Mouse (Mus musculus): ENCODE measurements around the gene H2-Ab1. TPM values are rescaled to one million over a fixed set of nuclear protein-coding genes. Genes with fewer than 3 reads are reported as not detected.
"Not testable (repeated sequence)": the region's sequence is repeated elsewhere in the genome, so short reads cannot be mapped to it uniquely, and the experiment has no call there.

Gene H2-Ab1
- 100 to 1,000 TPM in 3 of 4 experiments, 10 to 100 TPM in 1; 62.4 to 146 (median 115) TPM for total RNA-seq (2022)

DNA sequence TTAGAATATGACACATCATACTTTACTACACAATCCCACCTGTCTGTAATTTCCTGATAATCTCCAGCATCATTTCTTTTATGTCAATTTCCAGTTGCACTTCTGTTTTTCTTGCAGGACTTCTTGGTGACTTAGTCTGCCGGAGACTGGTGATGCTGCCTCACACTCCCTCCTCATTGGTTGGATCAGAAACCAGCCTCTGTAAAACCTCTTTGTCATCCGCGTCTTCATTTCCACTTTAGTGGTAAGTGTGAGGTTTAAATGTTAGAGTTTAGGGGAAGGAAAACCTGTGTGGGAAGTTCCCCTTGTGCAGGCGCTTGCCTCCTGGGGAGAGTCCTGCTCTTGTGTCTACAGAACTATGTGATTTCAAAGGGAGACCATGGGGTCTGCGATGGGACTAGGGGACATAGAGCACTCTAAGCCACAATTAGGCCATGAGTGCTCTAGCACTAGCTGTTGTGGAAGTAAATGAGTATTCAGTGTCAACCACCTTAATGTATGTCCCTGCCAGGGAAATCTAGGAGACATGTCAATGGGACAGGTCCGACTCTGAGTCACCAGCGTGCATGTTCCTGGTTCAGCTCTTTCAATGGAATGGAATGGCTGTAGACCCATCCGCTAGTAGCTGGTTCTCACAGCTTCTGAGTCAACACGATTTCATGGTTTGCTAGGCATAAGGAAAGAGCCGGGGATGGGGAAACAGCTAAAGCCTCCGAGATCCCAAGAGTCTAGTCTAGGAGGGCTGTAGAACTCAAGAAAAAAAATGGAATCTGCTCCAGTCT, at the start of gene H2-Ab1:
Gene H2-Ab1 (plus strand): TSS at position 96 of the 782 bp plus-strand sequence.
- DNase-seq, result peak; percentile 72

DNA sequence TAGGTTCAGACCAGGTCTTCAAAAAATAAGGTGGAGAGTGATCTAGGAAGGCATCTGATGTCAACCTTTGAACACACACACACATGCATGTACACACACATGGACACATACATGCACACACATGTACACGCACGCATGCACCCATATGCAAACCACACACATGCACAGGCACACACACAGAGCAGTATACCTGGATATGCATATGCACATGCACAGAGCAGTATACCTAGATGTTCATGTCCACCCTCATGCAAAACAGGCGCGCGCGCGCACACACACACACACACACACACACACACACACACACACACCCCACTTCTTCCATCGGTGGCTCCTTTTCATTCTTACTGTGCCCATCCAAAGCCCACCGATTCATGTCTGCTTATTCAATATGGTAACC, 49.6 kb upstream of the H2-Ab1 start:
- peak; percentile 1 for DNase-seq

DNA sequence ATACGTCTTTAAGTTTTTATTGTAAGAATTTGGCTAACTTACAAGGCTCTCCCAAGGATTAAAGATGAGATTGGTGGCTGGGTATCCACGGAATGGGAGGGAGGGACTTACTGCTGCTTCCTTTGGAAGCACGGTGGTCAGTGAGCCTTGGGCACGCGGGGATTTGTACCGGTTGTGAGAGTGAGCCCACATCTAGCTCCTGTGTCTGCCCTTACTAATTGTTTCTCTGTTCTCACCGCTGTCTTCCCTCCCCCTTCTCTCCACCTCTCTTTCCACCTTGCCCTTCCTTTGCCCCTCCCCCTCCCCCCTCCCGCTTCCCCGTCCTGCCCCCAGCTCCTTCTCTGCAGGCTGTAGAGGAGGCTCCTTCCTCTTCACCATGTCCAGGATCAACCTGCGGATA, 49.1 kb upstream of the H2-Ab1 start:
- no peak for DNase-seq

DNA sequence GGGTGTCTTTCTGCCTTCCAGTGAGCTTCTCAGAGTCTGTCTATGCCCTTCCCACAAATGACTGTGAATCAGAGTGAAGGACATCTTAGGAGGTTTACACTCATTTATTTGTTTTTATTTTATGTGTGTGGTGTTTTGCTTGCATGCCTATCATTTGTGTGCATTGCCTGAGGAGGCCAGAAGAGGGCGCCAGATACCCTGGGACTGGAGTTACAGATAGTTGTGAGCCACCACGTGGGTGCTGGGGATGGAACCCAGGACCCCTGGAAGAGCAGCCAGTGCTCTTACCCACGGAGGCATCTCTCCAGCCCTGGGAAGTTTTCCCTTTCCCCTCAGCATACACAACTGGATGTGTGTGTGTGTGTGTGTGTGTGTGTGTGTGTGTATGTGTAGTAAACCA, 47.8 kb upstream of the H2-Ab1 start:
- peak; percentile 1 for DNase-seq

DNA sequence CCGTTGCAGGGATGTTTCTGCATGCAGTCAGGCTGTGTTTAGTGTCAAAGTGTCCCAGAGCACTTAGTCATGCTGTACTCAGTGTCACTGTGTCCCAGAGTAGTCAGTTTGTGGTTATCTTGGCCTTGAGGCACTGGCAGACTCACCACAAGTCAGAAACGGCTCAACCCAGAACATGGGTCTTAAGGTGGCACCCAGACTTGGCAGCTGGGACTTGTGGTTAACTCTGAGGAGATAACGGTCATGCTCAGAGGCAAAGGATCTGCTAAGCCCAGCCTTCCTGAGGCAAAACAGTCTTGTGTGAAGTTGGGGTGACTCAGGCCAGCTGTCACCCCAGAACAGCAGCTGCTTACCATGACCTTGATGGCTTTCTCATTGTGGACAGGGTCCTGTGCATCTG, 46.9 kb upstream of the H2-Ab1 start:
- DNase-seq, result peak; percentile 74

DNA sequence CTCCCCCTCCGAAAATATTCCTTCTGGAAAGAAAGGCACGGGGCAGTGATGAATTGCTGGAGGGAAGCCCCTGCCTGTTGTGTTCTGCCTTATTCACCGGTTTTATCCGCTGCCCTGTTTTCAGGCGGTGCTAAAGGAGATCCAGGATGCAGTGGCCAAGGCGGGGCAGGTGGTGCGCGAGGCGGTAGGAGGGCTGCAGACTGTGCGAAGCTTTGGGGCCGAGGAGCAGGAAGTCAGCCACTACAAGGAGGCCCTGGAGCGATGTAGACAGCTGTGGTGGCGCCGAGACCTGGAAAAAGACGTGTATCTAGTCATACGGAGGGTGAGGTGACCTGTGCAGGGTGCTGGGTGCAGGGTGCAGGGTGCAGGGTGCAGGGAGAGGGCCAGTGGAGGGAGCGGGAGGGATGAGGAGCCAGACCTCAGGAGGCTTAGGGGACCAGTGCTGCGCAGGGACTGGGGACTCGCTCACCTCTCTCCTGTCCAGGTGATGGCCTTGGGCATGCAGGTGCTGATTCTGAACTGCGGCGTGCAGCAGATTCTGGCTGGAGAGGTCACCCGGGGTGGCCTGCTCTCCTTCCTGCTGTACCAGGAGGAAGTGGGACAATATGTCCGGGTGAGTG, 45.6 kb upstream of the H2-Ab1 start:
- DNase-seq, result peak; percentile 1

DNA sequence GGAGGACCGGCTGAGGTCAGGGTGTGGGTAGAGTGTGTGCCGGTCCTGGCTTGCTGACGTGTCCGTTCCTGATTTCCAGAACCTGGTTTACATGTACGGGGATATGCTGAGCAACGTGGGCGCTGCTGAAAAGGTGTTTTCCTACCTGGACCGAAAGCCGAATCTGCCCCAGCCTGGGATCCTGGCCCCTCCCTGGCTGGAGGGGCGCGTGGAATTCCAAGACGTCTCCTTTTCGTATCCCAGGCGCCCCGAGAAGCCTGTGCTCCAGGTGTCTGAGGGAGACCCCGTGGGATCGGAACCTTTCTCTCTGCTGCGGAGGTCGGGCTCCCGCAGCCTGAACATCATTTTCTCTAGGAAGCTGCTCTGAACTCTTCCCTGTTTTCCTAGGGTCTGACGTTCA, 43.6 kb upstream of the H2-Ab1 start:
- DNase-seq, result no peak

DNA sequence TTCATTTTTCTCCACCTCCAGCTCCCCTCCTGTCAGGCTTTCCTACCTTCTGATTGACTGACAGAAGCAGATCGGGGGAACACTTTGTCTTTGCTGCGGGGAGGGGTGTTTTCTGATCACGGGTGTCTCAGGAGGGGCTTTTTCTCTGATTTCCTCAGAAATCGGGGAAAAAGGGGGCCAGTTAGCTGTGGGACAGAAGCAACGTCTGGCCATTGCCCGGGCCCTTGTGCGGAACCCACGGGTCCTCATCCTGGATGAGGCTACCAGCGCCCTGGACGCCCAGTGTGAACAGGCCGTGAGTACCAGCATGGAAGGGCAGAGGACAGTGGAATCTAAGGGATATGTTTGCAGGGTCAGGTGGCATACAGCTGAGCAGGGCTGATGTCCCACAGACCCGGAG, 42.3 kb upstream of the H2-Ab1 start:
- DNase-seq, result no peak

DNA sequence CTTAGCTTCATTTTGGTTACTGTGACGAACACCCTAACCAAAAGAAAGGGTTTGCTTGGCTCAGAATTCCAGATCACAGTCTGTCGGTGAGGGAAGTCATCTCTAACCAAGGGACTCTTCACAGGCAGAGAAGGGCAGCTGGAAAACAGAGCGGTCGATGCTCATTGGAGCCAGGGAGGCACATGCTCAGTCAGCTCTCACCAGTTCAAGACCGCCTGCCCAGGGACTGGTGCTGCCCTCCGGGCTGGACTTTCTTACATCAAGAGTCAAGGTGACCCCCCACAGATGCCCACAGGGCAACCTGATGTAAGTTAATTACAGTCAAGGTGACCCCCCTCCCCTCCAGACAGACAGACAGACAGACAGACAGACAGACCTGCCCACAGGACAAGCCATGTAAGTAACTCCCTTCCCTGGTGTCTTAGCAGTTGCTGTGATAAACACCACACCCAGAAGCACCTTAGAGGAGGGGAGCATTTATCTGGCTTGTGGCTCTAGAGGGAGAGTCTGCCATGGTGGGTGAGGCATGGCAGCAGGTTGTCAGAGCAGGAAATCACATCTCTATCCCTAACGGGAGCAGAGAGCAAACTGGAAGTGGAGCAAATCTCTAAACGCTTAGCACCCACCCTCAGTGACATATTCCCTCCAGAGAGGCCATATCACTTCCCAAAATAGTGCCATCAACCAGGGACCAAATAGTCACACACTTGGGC, 40.1 kb upstream of the H2-Ab1 start:
- no peak for DNase-seq

DNA sequence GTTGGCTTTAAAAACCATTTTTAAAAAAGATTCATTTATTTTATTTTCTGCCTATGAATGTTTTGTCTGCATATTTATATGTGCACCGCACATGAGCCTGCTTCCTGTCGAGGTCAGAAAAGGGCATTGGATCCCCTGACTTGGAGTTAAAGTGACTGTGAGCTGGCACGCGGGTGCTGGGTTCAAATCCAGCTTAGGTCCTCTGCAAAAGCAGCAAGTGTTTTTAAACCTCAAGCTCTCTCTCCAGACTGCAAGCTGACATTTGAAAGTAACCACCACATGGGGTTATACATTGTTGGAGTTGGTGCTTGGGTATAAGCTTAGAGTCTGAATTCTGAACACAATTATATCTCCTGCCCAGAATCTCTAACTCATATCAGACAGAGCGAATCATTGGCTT, 39.5 kb upstream of the H2-Ab1 start:
- no peak for DNase-seq

DNA sequence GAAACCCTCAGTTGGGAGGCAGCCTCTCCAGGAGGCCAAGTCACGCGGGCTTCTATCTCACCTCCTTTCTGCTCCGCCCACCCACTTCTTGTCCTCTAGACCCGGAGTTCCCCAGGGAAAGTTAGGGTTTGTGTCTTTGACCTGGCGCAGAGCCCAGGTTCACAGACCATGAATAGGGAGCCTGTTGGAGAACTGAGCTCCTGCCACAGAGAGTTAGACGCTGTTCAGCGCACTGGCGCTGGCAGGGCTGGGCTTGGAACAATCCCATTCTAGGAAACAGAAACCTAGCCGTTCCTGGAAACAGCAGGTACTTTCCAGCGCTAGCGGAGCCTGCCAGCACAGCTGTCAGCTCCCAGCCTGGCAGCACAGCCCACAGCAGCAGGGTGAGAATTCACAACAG, 38.8 kb upstream of the H2-Ab1 start:
- DNase-seq, result peak; percentile 64

DNA sequence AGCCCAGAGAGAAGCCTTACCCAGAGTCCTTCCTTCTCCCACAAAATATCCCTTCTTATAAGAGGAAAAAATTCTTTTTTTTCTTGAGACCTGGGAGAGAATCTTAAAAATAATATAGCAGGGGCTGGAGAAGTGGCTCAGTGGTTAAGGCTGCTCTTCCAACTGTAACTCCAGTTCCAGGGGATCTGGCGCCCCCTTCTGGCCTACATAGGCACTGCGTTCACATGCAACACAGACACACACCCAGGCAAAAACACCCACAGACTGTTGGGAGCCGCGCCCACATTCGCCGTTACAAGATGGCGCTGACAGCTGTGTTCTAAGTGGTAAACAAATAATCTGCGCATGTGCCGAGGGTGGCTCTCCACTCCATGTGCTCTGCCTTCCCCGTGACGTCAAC, 38.4 kb upstream of the H2-Ab1 start:
- DNase-seq, result not testable (repeated sequence)

DNA sequence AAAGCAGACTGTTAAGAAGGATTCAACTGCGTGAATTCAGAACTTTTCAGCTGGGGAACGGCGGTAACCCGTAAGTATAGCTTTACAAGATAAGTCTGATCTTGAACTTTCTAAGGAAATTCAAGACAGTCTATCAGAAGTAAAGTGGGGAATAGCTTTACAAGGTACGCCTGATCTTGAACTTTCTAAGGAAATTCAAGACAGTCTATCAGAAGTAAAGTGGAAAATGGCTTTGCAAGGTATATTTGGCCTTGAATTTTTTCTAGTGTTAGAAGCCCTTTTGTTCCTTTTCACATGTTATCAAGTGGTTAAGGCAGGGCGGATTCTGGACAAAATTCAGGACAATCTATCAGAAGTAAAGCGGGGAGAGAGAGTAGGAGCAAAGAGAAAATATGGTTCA, 37.7 kb upstream of the H2-Ab1 start:
- DNase-seq, result not testable (repeated sequence)

DNA sequence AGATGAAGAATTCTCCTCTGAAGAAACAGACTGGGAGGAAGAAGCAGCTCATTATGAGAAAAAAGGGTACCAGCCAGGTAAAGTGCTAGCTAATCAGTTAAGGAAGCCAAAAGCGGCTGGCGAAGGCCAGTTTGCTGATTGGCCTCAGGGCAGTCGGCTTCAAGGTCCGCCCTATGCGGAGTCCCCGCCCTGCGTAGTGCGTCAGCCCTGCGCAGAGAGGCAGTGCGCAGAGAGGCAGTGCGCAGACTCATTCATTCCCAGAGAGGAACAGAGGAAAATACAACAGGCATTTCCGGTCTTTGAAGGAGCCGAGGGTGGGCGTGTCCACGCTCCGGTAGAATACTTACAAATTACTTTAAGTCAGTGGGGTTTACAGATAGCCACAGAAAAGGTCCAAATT, 37.1 kb upstream of the H2-Ab1 start:
- DNase-seq, result not testable (repeated sequence)

DNA sequence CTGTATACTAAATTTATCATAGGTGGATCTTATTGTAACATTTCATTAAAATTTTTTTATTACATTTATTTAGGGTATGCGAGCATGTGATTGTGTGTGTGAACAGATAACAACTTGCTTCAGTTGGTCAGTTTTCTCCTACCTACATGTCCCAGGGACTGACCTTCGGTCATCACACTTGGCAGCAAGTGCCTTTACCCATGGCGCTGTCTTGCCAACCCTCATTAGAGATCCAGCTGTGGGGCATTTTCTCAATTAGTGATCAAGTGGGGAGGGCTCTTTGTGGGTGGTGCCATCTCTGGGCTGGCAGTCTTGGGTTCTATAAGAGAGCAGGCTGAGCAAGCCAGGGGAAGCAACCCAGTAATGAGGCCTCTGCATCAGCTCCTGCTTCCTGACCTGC, 32.7 kb upstream of the H2-Ab1 start:
- no peak for DNase-seq

DNA sequence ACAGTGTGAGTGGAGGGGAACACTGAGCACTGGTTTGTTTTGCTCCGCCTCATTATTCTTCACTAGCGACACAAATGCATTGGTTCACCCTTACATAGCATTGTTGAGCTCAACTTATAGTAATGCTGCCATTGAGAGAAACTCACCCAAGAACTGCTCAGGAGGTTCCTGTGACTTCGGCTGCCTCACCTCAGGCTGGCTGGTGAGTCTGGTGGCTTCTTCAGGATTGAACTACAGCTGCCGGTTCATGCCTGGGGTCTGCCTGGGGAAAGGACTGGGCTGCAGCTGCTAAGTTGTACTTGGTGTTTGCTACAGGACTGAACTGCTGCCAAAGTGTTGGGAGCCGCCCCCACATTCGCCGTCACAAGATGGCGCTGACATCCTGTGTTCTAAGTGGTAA, 32.1 kb upstream of the H2-Ab1 start:
- no peak for DNase-seq

DNA sequence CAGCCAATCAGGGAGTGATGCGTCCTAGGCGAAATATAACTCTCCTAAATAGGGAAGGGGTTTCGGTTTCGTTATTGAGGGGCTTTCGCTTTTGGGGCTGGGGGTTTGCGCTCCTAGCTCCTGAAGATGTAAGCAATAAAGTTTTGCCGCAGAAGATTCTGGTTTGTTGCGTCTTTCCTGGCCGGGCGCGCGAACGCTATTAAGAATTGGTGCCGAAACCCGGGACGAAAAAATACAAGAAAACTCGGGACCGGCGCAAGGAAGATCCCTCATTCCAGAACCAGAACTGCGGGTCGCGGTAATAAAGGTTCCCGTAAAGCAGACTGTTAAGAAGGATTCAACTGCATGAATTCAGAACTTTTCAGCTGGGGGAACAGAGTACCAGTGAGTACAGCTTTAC, 31.6 kb upstream of the H2-Ab1 start:
- not testable (repeated sequence) for DNase-seq

DNA sequence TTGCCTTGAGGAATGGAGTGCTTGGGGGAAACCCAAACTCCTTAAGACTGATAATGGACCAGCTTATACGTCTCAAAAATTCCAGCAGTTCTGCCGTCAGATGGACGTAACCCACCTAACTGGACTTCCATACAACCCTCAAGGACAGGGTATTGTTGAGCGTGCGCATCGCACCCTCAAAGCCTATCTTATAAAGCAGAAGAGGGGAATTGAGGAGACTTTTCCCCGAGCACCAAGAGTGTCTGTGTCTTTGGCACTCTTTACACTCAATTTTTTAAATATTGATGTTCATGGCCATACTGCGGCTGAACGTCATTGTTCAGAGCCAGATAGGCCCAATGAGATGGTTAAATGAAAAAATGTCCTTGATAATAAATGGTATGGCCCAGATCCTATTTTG, 26.5 kb upstream of the H2-Ab1 start:
- not testable (repeated sequence) for DNase-seq

DNA sequence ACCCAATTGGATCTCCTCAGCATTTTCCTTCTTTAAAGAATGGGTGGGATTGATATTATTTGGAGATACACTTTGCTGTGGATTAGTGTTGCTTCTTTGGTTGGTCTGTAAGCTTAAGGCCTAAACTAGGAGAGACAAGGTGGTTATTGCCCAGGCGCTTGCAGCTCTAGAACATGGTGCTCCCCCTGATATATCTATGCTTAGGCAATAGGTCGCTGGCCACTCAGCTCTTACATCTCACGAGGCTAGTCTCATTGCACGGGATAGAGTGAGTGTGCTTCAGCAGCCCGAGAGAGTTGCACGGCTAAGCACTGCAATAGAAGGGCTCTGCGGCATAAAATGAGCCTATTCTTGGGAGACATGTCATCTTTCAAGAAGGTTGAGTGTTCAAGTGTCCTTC, 25.5 kb upstream of the H2-Ab1 start:
- not testable (repeated sequence) for DNase-seq

DNA sequence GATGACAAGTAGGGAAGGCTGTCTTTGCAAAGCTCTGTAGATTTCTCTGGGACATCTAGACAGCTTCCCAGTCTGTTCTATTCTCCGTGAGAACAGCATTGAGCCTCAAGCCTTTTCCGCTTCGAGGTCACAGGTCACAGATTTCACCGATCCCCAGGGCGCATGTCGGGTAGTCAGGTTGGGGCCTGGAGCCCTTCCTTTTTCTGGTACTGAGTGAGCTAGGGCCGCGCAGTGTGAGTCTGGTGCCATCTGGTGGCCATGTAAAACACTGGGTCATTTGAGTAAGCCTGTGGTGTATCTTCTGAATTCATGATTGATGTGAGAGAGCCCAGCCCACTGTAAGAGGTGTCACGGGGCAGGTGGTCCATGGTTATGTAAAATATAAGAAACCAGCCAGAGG, 22.6 kb upstream of the H2-Ab1 start:
- peak; percentile 59 for DNase-seq

DNA sequence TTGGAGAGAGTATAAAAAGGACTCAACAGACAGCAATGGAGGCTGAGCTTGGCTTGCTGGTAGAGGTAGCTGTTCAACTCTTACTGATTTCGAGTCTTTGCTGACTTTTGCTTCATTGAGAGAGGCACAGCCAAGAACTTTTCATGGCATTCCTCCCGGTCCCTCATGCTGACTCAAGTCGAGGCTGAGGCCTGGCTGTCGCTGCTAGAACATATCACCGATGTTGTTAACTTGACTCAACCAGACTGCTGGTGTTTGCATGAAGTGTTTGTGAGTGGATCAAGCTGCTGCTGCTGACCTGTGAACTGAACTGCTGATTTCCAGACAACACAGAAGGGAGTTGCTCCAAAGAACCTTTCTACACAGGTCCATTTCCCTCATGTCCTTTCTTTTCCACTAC, 20.8 kb upstream of the H2-Ab1 start:
- no peak for DNase-seq

DNA sequence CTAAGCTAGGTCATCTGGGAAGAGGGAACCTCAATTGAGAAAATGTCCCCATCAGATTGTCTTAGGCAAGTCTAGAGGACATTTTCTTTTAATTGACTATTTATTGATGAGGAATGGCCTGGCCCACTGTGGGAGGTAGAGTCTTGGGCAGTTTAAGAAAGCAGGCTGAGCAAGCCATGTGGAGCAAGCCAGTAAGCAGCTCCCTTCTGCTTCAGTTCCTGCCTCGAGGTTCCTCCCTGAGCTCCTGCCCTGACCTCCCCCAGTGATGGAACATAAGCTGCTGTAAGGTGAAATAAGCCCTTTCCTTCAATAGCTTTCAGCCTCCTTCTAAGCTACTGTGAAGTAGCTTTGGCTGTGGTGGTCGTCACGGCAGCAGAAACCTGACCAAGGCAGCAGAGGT, 19.7 kb upstream of the H2-Ab1 start:
- no peak for DNase-seq

DNA sequence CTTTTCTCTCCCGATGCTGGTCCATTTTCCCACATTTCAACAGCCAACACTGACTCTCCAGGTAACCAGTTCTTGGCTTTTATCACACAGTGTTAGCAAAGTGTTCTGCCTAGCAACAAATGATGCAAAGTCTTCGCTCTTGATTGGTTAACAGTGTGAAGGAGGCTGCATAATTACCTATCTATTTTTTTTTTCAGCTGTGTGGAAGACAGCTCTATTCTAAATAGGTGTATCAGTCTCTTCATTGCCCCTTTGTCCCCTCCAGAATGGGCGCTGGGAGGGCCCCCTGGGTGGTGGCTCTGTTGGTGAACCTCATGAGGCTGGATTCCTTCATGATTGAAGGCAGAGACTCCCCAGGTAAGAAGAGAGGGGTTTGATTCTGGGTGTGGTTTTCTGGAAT, 18.8 kb upstream of the H2-Ab1 start, which contains the start of gene H2-Ob:
Gene H2-Ob (plus strand): TSS at position 198 of the 400 bp plus-strand sequence.
- DNase-seq, result no peak

Measured in adrenal gland, adult 8-10 months (tissue).